Mouse (Mus musculus): ENCODE measurements around the gene Trim13.
"Not testable (repeated sequence)": the region's sequence is repeated elsewhere in the genome, so short reads cannot be mapped to it uniquely, and the experiment has no call there.

Trim13 gene

DNA sequence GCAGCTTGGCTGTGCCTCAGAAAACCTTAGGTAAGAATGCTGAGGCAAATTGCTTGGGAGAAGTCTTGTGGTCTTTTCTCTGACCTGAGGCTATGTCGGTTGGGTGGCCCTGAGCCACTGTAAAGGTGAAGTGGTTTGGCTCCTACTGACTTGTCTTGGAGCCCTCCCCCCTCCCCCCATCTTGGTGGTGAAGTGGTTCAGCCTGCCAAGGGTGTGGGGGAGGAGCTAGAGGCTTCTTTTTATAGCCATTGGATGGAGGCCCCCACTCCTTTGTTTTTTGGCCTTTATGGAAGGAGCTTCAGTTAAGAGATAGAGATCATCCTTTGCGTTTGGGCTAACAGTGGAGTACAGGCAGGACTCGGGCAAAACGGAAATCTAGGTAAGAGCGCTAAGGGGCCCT is at the start of gene Trim13:
Gene Trim13 (plus strand): TSS at position 280 of the 400 bp plus-strand sequence.
- DNase-seq (ENCODE audit: low spot score) = no peak

DNA sequence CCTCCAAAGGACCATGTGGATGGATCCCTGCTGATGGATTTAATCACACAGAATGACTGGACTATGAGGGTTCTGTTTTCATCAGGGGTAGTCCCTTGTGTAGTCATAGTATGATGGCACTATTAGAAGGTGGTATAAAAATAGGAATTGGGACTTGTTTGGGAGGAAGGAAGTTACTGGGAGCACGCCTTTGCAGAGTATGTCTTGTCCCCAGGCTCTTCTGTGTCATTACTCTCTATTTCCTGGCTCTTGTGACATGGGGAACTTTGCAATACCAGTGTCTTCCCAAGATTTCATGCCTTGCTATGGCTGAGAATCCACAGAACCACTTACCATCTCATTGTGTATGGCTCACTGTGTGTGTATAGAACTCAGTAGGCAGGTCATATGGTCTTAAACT is 49.4 kb upstream of the Trim13 start:
- DNase-seq (ENCODE audit: low spot score) = no peak

GRCm38 (mm10) chr14:61555931-61556288 is 42.1 kb upstream of the Trim13 start:
- DNase-seq (ENCODE audit: low spot score) = no peak

- DNase-seq (ENCODE audit: low spot score) = peak; percentile 98
These were observed 41.5 kb upstream of the Trim13 start, which contains the start of gene Spryd7 for GRCm38 (mm10) chr14:61556289-61557147. TSS of gene Spryd7 (minus strand) at chr14:61556886.

DNA sequence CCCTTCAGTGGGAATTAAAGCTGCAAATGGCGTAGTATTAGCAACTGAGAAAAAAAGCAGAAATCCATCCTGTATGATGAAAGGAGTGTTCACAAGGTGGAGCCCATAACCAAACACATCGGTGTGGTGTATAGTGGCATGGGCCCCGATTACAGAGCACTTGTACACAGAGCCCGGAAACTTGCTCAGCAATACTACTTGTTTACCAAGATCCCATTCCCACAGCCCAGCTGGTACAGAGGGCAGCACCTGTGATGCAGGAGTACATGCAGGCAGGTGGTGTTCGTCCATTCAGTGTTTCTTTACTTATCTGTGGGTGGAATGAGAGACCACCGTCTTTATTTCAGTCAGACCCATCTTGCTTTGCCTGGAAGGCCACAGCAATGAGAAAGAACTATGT is 39.1 kb upstream of the Trim13 start:
- DNase-seq (ENCODE audit: low spot score) = no peak

- DNase-seq (ENCODE audit: low spot score) = no peak
These were observed 38.2 kb upstream of the Trim13 start for GRCm38 (mm10) chr14:61559856-61560255.

- DNase-seq (ENCODE audit: low spot score) = not testable (repeated sequence)
These were observed 31.8 kb upstream of the Trim13 start for GRCm38 (mm10) chr14:61566211-61566610.

DNA sequence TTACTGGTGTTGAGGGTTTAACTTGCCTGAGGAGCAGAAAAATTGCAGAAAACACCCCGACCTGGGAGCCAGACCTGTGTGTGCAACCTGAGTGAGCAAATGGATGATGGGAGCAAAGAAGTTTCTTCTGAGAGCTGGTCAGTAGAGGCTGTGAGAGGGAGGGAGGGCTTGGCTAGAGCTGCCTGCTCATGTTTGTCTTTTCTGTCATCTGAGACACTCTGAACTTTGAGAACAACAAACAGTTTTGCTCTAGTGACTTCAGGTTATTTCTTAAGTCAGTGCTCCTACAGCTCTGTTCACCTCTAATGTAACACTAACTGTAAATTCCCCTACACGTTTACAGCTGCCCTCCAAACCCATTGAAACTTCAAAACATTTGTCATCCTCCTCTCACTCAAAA is 28.7 kb upstream of the Trim13 start:
- no peak for DNase-seq (ENCODE audit: low spot score)

DNA sequence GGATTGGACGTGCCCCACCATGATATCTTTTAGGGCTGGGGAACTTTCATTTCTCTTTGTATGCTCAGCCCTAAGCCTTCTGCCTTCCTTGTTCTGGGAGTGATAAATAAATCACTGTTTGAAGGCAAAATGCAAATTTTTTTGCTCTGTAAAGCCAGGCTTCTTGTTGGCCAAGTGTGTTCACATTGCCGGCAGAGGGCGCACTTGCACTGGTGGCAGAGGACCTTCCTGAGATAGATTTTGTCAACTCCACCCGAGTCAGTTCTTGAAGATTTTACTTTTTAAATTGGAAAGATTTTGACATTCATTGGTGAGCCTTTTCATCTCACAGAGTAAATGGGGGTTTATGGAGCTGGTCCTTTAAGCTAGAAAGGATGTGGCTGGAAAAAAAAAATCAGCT is 26.7 kb upstream of the Trim13 start:
- DNase-seq (ENCODE audit: low spot score) = peak; percentile 93

DNA sequence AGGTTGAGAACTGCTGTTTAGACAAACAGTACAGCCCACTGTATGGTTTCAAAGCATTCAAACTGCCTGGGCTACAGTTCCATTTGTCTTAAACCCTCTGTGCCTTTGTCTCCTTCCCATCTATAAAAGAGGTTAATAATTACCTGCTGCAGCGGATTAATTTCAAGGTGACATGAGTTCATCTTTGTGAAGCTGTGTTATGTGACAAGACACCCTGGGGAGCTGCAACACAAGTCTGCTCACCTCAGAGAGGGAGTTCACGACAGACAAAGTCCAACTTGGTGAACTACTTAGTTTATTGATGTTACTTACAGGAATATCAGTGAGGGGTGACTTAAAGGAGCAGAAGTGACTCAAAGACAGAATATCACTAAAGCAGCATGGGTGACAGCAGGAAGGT is 25.9 kb upstream of the Trim13 start:
- no peak for DNase-seq (ENCODE audit: low spot score)

- no peak for DNase-seq (ENCODE audit: low spot score)
These were observed 23.0 kb upstream of the Trim13 start for GRCm38 (mm10) chr14:61575066-61575465.

GRCm38 (mm10) chr14:61575941-61576340 is 22.1 kb upstream of the Trim13 start:
- DNase-seq (ENCODE audit: low spot score) = no peak

DNA sequence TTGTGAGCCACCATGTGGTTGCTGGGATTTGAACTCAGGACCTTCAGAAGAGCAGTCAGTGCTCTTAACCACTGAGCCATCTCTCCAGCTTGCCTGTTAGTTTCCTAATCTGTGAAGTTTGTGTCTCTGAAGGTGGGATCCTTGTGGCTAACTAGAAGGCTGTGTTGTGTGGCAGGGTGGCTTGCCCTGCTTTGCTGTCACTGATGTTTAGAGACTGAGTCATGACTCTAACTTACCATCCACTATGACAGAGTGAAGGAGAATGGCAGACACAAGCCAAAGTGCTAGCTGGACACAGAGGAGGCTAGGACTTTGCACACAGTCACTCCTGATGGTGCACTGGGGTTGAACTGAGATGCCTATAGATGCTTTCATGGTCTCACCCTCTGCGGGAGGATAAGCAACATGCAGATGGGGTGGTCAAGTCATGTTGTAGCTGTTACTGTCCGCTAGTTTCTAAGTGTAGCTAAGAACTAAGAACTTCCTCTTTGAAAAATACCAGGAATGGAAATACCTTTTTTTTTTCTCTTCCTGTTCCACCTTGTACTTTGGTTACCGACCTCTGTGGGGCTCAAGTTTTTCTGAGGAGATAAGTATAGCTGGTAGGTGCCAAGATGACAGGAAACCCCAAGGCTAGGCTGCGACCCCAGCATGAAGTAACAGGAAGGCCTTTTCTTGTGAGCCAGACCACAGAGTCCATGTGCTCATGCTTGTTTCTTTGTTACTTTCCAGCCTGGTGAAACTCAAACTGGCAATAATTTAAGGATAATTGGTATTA is 8.6 kb upstream of the Trim13 start:
- DNase-seq (ENCODE audit: low spot score) = no peak

DNA sequence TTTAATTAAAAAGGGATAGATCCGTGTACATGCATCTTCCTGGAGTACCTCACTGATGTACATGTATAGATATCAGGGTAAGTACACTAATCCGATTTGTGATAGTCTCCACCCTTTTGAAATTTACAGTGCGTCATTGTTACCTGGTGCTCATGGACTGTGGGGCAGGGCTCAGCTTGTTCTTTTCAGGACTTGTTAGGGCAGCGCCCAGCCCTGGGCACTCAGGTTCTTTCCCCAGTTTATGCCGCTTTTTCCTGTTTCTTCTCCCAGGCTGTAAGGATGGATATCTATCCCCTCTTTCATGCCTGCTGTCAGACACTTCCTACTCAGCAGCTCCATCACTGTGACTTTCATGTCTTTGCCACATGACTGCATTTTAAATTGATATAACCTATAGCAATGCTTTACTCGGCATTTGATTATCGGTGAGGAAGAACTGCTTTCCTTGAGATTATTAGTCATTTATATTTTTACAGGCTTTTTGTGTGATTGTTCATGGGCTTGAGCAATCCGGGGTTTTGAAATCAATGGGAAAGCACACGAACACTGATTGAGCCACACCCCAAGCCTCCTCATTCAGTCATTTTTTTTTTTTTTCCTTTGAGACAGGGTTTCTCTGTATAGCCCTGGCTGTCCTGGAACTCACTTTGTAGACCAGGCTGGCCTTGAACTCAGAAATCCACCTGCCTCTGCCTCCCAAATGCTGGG is 1.2 kb upstream of the Trim13 start:
- no peak for DNase-seq (ENCODE audit: low spot score)

DNA sequence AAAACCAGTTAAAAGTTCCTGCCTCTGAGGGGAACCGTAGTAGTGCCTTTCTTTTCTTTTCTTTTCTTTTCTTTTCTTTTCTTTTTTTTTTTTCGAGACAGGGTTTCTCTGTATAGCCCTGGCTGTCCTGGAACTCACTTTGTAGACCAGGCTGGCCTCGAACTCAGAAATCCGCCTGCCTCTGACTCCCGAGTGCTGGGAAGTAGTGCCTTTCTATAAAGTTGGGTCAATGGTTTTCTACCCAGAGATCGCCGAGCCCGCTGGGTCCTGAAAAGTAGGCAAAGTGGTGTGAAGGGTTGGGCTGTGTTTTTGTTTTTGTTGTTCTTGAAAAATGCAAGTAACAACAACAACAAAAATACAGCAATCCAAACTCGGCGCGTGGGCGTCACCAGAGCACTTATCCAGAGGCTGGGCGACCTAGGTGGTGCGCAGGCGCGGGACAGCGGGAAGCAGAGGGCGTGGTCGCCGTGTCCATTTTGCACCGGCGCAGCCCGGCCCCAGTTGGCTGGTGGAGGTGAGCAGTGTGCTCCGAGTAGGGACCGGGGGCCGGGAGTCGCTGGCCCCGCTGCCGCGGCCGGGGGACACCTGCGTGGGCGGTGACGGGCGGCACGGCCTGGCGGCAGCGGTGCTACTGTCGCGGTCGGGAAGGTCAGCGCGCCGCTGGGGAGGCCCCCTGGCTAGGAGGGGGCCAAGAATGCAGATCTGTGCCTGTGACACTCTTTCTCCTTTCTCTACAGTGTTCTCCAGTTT is 1.2 kb downstream of the Trim13 start:
- peak; percentile 95 for DNase-seq (ENCODE audit: low spot score)

DNA sequence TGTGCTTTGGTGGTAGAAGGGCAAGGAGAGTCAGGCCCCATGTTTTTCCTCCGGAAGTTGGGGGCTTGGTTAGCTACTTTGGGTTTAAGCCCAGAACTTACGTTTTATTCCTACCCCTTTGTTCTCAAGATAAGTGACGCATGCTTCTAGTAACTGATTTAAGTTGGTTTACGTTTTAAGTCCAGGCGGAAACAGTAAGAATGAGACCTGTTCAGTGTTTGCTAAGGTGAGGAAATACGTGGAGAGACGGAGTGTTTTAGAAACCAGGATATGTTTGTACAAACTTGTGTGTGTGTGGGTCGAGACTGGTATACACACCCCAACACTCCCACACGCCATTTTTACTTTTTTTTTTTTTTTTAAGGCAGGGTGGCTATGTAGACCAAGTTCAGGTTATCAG is 3.3 kb downstream of the Trim13 start:
- no peak for DNase-seq (ENCODE audit: low spot score)

DNA sequence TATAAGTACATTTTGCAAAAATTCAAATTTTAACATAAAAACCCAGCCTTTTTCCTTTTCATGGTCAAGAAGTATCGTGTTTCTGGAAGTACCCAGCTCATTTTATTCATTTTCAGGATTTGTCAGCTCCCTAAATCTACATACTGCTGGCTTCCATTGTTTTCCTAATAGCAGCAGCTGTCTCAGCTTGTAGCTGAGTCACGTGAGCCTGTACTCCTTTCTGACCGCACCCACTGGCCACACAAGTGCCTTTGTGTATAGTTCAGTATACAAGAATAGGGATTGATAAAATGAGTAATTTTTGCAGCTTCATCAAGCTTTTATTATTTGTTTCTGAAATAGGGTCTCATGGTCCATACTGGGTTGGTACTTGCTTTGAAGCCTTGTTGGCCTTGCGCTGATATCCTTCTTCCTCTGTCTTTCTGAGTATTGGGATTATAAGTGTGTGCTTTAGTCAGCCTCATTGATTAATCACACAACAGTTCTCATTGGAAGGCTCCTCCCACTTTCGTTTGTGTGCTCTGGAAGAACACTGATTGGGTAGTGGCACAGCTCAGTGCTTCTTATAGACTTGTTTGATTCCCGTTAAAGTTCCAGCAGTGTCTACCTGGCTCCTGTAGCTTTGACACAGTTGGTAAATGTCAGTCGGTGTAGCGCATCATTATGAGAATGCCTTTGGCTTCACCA is 5.2 kb downstream of the Trim13 start:
- no peak for DNase-seq (ENCODE audit: low spot score)

DNA sequence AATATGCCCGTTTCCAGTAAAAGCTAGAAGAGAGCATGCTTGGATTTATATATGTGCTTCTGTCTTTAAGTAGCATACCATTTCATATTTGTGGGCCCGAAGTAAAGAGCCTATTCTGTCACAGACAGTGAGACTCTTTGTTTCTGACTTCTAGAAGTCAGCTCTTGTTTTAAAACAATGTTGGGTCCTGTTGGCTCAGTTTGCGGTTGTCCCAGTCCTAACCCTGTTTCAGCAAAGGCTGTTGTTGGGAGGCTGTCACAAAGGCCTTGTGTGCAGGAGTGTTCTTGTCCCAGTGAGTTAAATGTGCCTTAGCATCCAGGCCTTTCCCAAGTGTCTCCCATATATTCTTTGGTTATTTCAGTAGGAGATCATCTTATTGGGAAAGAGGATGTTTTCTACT is 6.0 kb downstream of the Trim13 start:
- no peak for DNase-seq (ENCODE audit: low spot score)

GRCm38 (mm10) chr14:61606088-61606487 is 8.0 kb downstream of the Trim13 start:
- DNase-seq (ENCODE audit: low spot score) = not testable (repeated sequence)

GRCm38 (mm10) chr14:61607157-61607556 is 9.1 kb downstream of the Trim13 start, which contains the start of gene Kcnrg:
TSS of gene Kcnrg (plus strand) at chr14:61607457.
- no peak for DNase-seq (ENCODE audit: low spot score)

DNA sequence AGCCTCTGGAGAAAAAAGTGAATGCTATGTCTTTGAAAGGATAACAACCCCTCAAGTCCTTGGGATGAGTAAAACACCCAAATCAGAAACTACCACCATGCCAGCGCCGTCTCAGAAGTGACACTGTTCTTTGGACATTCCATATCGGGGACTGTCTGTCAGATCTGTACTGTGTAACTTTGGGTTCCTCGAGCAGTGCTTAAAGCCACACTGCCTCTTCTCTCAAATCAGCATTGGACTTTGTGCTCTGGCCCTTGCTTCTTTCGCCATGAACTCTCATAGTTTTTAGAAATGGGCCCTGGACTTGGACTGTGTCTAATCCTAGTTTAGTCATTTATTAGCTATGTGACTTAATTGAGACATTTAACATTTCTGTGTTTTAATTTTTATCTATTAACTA is 13.7 kb downstream of the Trim13 start:
- DNase-seq (ENCODE audit: low spot score) = no peak

Data from embryo, embryonic 10 days (tissue).